Mouse (Mus musculus) forebrain, embryonic 14.5 days (tissue): Measurements from ENCODE around the gene Fdxr. TPM values are rescaled to one million over a fixed set of nuclear protein-coding genes. Genes with fewer than 3 reads are reported as not detected.

ENCODE experiments used
- ATAC-seq: fragments of 200-750 bp; cut with Nextera tagmentation; 2 replicates; pipeline ENCODE4 v1.8.0; 2017; ENCODE audit warnings: mild to moderate bottlenecking, moderate library complexity
- DNase-seq: peaks from one replicate; pipeline ENCODE4 v3.0.0-alpha.2; 2015; ENCODE audit warnings: low spot score
- H3K27ac ChIP-seq: fragments of 300-500 bp; sonication (generic); 2 replicates; pipeline ENCODE4 v1.5.1; 2014; ENCODE audit warnings: low read depth, mild to moderate bottlenecking, control low read depth, low read length, moderate library complexity
- H3K27me3 ChIP-seq: fragments of 300-500 bp; sonication (generic); replicated peaks from 2 replicates; pipeline ENCODE4 v1.6.1; 2014; ENCODE audit warnings: low read length, control low read depth, mixed read lengths; ENCODE audit not compliant: control insufficient read depth, insufficient read depth
- H3K36me3 ChIP-seq: fragments of 300-500 bp; sonication (generic); 2 replicates; pipeline ENCODE4 v1.6.1; 2014; ENCODE audit warnings: low read length, control low read depth; ENCODE audit not compliant: control insufficient read depth, insufficient read depth
- H3K4me1 ChIP-seq: fragments of 300-500 bp; sonication (generic); 2 replicates; pipeline ENCODE4 v1.6.1; 2014; ENCODE audit warnings: antibody characterized with exemption, low read length, control low read depth; ENCODE audit not compliant: control insufficient read depth, insufficient read depth
- H3K4me2 ChIP-seq: fragments of 300-500 bp; sonication (generic); 2 replicates; pipeline ENCODE4 v1.6.1; 2014; ENCODE audit warnings: mild to moderate bottlenecking, control low read depth, low read length
- H3K4me3 ChIP-seq: fragments of 300-500 bp; sonication (generic); 2 replicates; pipeline ENCODE4 v1.5.1; 2014; ENCODE audit warnings: low read depth, low read length, control low read depth
- H3K9ac ChIP-seq: fragments of 300-500 bp; sonication (generic); 2 replicates; pipeline ENCODE4 v1.6.1; 2014; ENCODE audit warnings: mild to moderate bottlenecking, low read length, control low read depth, moderate library complexity
- H3K9me3 ChIP-seq: fragments of 300-500 bp; sonication (generic); replicated peaks from 2 replicates; pipeline ENCODE4 v1.6.1; 2016; ENCODE audit warnings: low read length, control low read depth, mixed read lengths; ENCODE audit not compliant: control insufficient read depth
- WGBS: fragments of 180-500 bp; shearing (Covaris S2); extraction: QIAGEN DNeasy Blood & Tissue Kit; methylation state at CpG from one replicate; pipeline ENCODE4 v1.1.7; 2014; 5-methylcytosine and 5-hydroxymethylcytosine counted together
- microRNA-seq: library from miRNA; unstranded; fragments of <30 nt; microRNA quantifications from one replicate; pipeline ENCODE4, GENCODE M21; 2016
- polyA plus RNA-seq: library from polyadenylated mRNA; unstranded; fragments of >200 nt; fragmentation: Nextera tagmentation; extraction: Ambion mirVana; gene quantifications from 2 replicates; pipeline ENCODE4 v1.2.1, GENCODE M21; 2014

Gene Fdxr
- polyA plus RNA-seq, 1 experiment from 2014 or later: 17.2 TPM

- no peak for DNase-seq
- H3K27me3 ChIP-seq: no peaks in the 10 kb centered on the region
- no peak overlapping the region for H3K4me2 ChIP-seq
- WGBS: 74% methylated on average over 11 of the region's 11 CpGs
- peak overlapping the region; percentile 5; the same call in 1 of the 2 replicates for H3K9ac ChIP-seq
- no peaks in the 10 kb centered on the region for H3K9me3 ChIP-seq
- H3K4me1 ChIP-seq: peaks cover 54% of the 10 kb centered on the region
- no peak for ATAC-seq
- no peak overlapping the region for H3K27ac ChIP-seq
- no peaks in the 10 kb centered on the region for H3K36me3 ChIP-seq
- no peak overlapping the region for H3K4me3 ChIP-seq
These were observed 53.4 kb downstream of the Fdxr start for GRCm38 (mm10) chr11:115223451-115223850.

- Histone ChIP-seq H3K36me3 (no peaks in the 10 kb centered on the region), H3K27ac (no peak overlapping the region), H3K4me1 (peaks cover 48% of the 10 kb centered on the region), H3K9ac (no peak overlapping the region), H3K4me3 (no peak overlapping the region), H3K9me3 (no peaks in the 10 kb centered on the region), H3K27me3 (no peaks in the 10 kb centered on the region), H3K4me2 (no peak overlapping the region)
- DNase-seq (no peak), ATAC-seq (no peak)
- 48% methylated on average over 5 of the region's 5 CpGs for WGBS
These were observed 54.3 kb downstream of the Fdxr start for GRCm38 (mm10) chr11:115222570-115222969.

- WGBS: 39% methylated on average over 12 of the region's 12 CpGs
- Histone ChIP-seq H3K4me3 (no peak overlapping the region), H3K9me3 (no peaks in the 10 kb centered on the region), H3K9ac (no peak overlapping the region), H3K4me2 (no peak overlapping the region), H3K27me3 (no peaks in the 10 kb centered on the region), H3K36me3 (no peaks in the 10 kb centered on the region), H3K27ac (no peak overlapping the region), H3K4me1 (peaks cover 47% of the 10 kb centered on the region)
- peak; percentile 30; the same call in 1 of the 2 replicates for ATAC-seq
- peak; percentile 69 for DNase-seq
These were observed 54.8 kb downstream of the Fdxr start for GRCm38 (mm10) chr11:115222077-115222476.

- H3K4me2 ChIP-seq: no peak overlapping the region
- ATAC-seq (no peak), DNase-seq (no peak)
- 97% methylated on average over 10 of the region's 10 CpGs for WGBS
- H3K27ac ChIP-seq: no peak overlapping the region
- no peaks in the 10 kb centered on the region; the same call in 1 of the 2 replicates for H3K27me3 ChIP-seq
- peaks cover 24% of the 10 kb centered on the region for H3K4me1 ChIP-seq
- H3K9me3 ChIP-seq: no peaks in the 10 kb centered on the region
- no peak overlapping the region for H3K9ac ChIP-seq
- no peak overlapping the region for H3K4me3 ChIP-seq
- H3K36me3 ChIP-seq: no peaks in the 10 kb centered on the region
These were observed 57.2 kb downstream of the Fdxr start for GRCm38 (mm10) chr11:115219685-115220084.

- Histone ChIP-seq H3K9ac (no peak overlapping the region), H3K36me3 (no peaks in the 10 kb centered on the region), H3K4me3 (no peak overlapping the region), H3K4me1 (peaks cover 23% of the 10 kb centered on the region), H3K27me3 (no peaks in the 10 kb centered on the region; the same call in 1 of the 2 replicates), H3K4me2 (no peak overlapping the region), H3K9me3 (no peaks in the 10 kb centered on the region), H3K27ac (no peak overlapping the region)
- DNase-seq: no peak
- ATAC-seq: no peak
- 83% methylated on average over 9 of the region's 9 CpGs for WGBS
These were observed 57.6 kb downstream of the Fdxr start for GRCm38 (mm10) chr11:115219263-115219662.

Small RNA genes within 50 kb of the gene (microRNA-seq; reads per million reads assigned to microRNA genes)
- gene Gm25837: not detected

Other genes with a start within 250 kb of the Fdxr start
- not detected in 2 replicates for gene Cd300ld5, start 239.3 kb downstream of the Fdxr start, polyA plus RNA-seq
- gene Cd300ld3, start 228.6 kb downstream of the Fdxr start, polyA plus RNA-seq: not detected in 2 replicates
- gene Cd300e, start 214.9 kb downstream of the Fdxr start, polyA plus RNA-seq: not detected in 2 replicates
- 0.45 and 0.57 TPM in 2 replicates for gene Rab37, start 185.6 kb downstream of the Fdxr start, polyA plus RNA-seq
- gene Cd300lf, start 143.1 kb downstream of the Fdxr start, polyA plus RNA-seq: not detected in 2 replicates
- gene Slc9a3r1, start 113.7 kb downstream of the Fdxr start, polyA plus RNA-seq: 39.4 and 48.4 TPM in 2 replicates
- gene Tmem104, start 89.6 kb downstream of the Fdxr start, polyA plus RNA-seq: 6.3 and 8.5 TPM in 2 replicates
- 19.5 and 20.4 TPM in 2 replicates for gene Nat9, start 89.2 kb downstream of the Fdxr start, polyA plus RNA-seq
- gene Grin2c, start 9.8 kb downstream of the Fdxr start, polyA plus RNA-seq: 0.12 and 0.14 TPM in 2 replicates
- gene Fads6, start 20.6 kb upstream of the Fdxr start, polyA plus RNA-seq: 0.24 and 0.40 TPM in 2 replicates
- gene Otop2, start 30.1 kb upstream of the Fdxr start, polyA plus RNA-seq: not detected in 2 replicates
- gene Ush1g, start 45.0 kb upstream of the Fdxr start, polyA plus RNA-seq: not detected in 2 replicates
- gene Otop3, start 57.7 kb upstream of the Fdxr start, polyA plus RNA-seq: 0.06 and 0.09 TPM in 2 replicates
- gene Hid1, start 90.7 kb upstream of the Fdxr start, polyA plus RNA-seq: 32.0 and 36.3 TPM in 2 replicates
- 17.7 and 19.0 TPM in 2 replicates for gene Cdr2l, start 104.9 kb upstream of the Fdxr start, polyA plus RNA-seq
- 203 and 253 TPM in 2 replicates for gene Mrpl58, start 126.7 kb upstream of the Fdxr start, polyA plus RNA-seq
- gene Atp5h, start 142.9 kb upstream of the Fdxr start, polyA plus RNA-seq: 768 and 904 TPM in 2 replicates
- 17.8 and 17.9 TPM in 2 replicates for gene Kctd2, start 143.1 kb upstream of the Fdxr start, polyA plus RNA-seq
- gene Trim80, start 163.5 kb upstream of the Fdxr start, polyA plus RNA-seq: not detected in 2 replicates
- 0.12 TPM in 1 of 2 replicates, not detected in the other for gene Slc16a5, start 185.4 kb upstream of the Fdxr start, polyA plus RNA-seq
- gene Armc7, start 198.6 kb upstream of the Fdxr start, polyA plus RNA-seq: 11.5 and 14.6 TPM in 2 replicates
- gene Nt5c, start 214.8 kb upstream of the Fdxr start, polyA plus RNA-seq: 95.5 and 107 TPM in 2 replicates
- gene Jpt1, start 237.3 kb upstream of the Fdxr start, polyA plus RNA-seq: 2,151 and 2,168 TPM in 2 replicates